Mouse (Mus musculus): ENCODE data around the gene AC170998.1.
"Not testable (repeated sequence)": the region's sequence is repeated elsewhere in the genome, so short reads cannot be mapped to it uniquely, and the experiment has no call there.

The AC170998.1 gene

DNA sequence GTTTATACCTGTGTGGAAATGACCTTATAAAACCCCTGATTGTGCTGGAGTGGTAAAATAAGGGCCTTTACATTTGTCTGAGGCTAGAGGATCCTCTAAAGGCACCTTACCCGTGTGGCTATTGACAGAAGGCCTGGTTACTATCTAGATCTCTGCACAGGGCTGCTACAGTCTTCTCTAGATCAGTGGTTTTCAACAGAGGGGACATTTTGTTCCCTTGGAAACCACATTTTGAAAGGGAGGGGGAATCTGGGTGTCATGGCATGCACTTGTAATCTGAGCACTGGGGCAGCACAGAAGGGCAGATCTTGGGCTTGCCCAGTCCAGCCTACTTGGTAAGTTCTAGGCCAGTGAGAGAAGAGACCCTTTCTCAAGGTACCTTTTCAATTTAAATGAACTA, 19.2 kb upstream of the AC170998.1 start:
- no peak for DNase-seq (ENCODE audit: low spot score)

DNA sequence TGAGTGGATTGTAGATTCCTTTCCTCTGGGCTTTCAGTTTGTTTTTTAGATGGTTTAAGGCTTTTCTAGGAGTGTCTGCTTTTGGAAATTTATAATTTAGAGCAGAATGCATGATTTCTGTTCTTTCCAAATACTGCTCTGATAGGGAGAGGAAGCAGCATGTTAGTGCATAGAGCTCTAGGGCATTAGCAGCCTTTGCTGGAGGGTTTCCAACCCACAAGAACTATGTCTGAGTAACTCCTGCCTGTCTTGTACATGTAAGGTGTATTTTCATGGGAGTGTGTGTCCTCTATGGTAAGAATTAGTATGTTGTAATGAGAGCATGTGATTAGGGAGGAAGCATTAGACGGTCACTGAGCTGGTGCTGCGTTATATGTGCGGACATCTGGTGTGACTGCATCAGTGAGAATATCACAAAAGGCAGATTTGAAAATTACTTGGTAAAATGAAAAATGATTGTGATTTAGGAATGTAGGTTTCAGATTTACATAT, 18.7 kb upstream of the AC170998.1 start:
- DNase-seq (ENCODE audit: low spot score), result no peak

- no peak for DNase-seq (ENCODE audit: low spot score)
These were observed 18.1 kb upstream of the AC170998.1 start for GRCm38 (mm10) chr17:28707816-28708215.

GRCm38 (mm10) chr17:28708989-28709388, 16.9 kb upstream of the AC170998.1 start:
- no peak for DNase-seq (ENCODE audit: low spot score)

- no peak for DNase-seq (ENCODE audit: low spot score)
These were observed 16.2 kb upstream of the AC170998.1 start for GRCm38 (mm10) chr17:28709552-28710290.

- no peak for DNase-seq (ENCODE audit: low spot score)
These were observed 15.6 kb upstream of the AC170998.1 start for GRCm38 (mm10) chr17:28710291-28710688.

- no peak for DNase-seq (ENCODE audit: low spot score)
These were observed 14.6 kb upstream of the AC170998.1 start for GRCm38 (mm10) chr17:28711237-28711636.

- no peak for DNase-seq (ENCODE audit: low spot score)
These were observed 13.6 kb upstream of the AC170998.1 start for GRCm38 (mm10) chr17:28712305-28712704.

GRCm38 (mm10) chr17:28714006-28714405, 11.9 kb upstream of the AC170998.1 start:
- DNase-seq (ENCODE audit: low spot score), result no peak

DNA sequence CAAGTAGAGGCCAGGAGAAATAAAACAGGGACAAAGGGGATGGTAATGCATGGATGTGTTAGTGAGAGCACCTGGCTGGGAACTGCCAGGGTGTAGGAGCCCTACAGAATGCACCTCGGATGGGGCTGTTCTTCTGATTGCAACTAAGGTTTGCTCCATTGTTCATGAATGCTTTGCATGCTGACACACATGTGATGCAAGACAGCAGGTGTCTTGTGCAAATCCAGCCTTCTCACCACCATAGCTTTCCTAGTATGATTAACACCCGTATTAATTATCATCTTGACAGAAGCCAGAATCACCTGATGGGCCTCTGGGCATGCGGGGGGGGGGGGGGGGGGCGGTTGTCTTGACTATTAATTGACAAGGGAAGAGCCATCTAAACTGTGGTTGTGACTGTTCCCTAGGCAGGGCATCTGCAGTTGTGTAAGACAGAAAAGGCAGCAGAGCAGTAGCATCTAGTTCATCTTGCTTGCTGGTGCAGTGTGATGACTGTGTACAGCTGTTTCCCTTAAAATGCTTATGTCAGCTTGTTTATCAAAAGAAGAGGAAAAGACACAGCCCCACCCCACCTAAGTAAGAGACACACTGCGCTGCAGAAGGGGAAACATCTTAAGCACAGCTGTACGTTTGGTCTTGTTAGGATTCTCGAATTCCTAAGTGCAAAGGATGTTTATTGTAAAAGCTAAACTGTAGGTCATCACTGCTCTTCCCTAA, 9.9 kb upstream of the AC170998.1 start:
- DNase-seq (ENCODE audit: low spot score), result no peak

DNA sequence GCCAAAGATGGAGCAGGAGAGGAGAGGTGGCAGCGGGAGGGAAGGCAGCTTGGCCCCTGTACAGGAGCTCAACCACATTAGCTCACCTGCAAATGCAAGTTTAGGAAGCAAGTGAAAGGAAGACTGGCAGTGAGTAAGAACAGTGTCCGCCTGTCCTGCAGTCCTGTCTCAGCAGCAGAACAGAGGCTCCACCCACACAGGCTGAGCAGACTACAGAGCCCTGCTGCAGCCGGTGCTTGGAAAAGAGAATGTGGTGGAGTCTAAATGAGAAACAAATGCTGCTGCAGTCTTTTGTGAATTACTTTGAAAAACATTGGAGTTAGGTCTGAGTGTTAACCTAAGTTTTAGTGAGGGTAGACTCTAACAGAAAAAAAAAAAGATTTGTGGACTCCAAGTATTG, 8.3 kb upstream of the AC170998.1 start:
- no peak for DNase-seq (ENCODE audit: low spot score)

DNA sequence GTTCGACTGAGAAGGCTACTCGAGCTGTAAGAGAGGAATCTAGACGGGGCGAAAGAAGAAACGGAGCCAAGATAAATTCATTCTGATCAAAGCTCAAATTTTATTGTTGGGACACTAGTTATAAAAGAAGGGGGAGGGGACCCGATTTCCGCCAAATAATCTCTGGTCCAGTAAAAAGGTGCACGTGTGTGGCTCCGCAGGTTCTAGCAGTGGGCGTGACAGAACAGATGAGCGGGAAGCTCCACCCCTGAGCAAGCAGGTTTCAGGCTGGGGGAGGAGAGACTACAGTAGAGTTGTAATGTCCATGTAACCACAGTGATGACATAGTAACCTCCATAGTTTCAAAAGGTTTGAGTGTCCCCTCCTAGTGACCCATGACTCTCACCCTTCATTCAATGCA, 1.6 kb downstream of the AC170998.1 start:
- not testable (repeated sequence) for DNase-seq (ENCODE audit: low spot score)

- no peak for DNase-seq (ENCODE audit: low spot score)
These were observed 9.6 kb downstream of the AC170998.1 start for GRCm38 (mm10) chr17:28735317-28736105.

DNA sequence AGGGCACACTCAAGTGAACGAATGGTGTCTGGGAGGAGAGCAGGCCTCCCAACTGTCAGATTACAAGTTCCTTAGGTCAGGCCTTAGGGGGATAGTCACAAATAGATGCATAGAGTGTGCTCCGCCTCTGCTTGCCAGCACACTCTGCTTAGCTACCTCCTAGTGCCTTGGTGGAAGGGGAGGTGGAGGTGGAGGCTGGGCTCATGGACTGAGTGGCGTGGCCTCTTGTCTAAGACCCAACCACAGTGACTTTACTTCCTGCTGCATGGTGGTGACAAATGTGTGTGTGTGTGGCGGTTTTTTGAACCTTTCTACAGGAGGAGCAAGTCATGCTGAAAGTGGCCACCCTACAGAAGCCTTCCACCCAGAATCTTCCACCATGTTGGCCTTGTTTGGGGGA, 10.6 kb downstream of the AC170998.1 start:
- DNase-seq (ENCODE audit: low spot score), result no peak

GRCm38 (mm10) chr17:28737973-28738372, 12.1 kb downstream of the AC170998.1 start:
- DNase-seq (ENCODE audit: low spot score), result no peak

DNA sequence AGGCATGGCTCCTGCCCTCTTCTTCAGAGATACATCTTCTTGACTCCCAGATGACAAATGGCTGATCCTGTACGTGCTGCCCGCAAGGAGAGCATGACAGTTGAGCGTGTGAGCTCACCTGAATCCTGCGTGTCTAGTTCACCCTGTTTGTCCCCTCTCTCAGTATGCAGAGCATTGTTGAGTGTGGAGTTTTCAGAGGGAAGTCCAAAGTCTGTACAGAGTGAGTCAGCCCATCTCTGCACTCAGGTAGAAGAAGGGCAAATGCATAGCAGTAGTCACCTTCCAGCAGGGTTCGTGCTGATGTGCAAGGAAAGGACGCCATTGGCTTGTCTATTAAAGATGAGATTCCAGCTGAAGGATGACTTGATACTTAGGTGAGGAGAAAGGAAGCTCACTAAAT, 13.4 kb downstream of the AC170998.1 start:
- no peak for DNase-seq (ENCODE audit: low spot score)

- DNase-seq (ENCODE audit: low spot score), result no peak
These were observed 17.4 kb downstream of the AC170998.1 start for GRCm38 (mm10) chr17:28743145-28743866.

DNA sequence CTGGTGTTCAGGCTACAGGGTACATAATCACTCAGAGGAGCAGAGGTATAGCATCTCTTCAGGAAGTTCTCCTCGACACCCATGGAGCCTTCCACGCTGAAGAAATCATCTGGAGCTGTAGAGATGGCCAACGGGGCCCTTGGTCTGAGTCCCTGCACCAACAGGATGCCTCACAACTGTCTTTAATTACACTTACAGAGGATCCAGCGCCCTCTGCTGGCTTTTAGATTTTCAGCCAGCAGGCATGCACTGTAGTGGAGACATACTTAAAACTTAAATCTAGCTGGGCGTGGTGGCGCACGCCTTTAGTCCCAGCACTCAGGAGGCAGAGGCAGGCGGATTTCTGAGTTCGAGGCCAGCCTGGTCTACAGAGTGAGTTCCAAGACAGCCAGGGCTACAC, 18.0 kb downstream of the AC170998.1 start:
- DNase-seq (ENCODE audit: low spot score), result no peak

DNA sequence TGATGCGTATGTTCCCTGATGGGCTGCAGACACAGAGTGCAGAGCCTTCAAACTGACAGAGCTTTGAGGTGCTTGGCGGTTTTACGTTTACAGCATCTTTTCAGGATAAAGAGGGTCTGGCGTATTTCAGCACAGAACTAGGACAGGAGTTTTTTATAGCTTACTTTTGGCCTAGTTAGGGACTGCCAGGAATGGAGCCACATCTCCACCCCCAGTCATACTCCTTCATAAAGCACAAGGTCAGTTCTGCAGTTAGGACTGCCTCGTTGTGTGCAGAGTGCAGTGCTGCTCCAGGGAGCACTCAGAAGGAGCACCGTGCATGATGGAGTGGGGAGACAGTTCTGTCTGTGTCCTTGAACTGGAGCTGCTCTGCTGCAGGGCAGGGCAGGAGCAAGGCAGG, 19.9 kb downstream of the AC170998.1 start:
- no peak for DNase-seq (ENCODE audit: low spot score)

- no peak for DNase-seq (ENCODE audit: low spot score)
These were observed 22.1 kb downstream of the AC170998.1 start for GRCm38 (mm10) chr17:28748001-28748400.

- DNase-seq (ENCODE audit: low spot score), result no peak
These were observed 24.7 kb downstream of the AC170998.1 start for GRCm38 (mm10) chr17:28750580-28750979.

DNA sequence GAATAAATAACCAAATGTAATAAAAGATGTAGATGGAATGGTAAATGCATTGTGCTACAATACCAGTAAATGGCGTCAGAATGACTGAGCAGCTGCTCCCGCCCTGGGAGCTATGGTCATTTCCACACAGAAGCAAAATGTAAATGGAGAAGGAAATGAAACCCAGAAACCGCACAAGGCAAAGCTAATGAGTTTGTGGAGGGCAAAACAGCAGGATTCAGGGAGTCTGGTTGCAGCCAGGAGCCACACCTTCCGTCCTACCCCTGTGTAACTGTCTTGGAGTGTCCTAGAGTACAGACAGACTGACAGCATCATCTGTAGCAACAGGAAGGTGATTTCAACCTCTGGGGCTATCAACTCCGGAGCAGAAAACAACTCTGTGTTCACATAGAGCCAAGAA, 30.6 kb downstream of the AC170998.1 start:
- DNase-seq (ENCODE audit: low spot score), result no peak
